Comparison of ENCODE assay signal across 35 mouse cellular contexts in the genomic region with DNA sequence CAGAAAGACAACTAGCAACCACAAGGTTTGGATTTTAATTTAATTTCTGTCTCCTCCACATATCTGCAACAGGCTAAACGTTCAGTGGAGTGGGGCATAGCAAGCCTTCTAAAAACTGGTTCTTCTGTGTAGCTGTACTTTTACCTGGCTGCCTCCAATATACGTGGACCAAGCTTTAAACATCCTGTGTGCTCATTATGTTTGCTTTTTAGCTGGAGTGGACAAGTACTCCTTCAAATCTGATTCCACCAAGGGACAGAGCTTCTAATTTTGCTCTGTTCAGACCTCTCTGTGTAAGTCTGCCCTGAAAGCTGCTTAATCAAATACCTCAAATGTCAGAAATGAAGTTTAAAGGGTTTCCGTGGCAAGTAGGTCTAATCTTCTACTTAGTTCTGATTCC.
"Had no signal": no experiment of that assay in that cellular context is flagged by ENCODE, and none has a peak within 500 bp of the region (broad histone marks: within the 10 kb centered on the region; RNA-seq: fewer than 3 reads in every experiment).

No protein-coding gene starts in this region.

- DNase-seq: heart, adult 2 months; heart, postnatal 10 days; heart, postnatal 14 days; heart, postnatal 36 days; heart, postnatal 4 days; kidney, adult 11 months; kidney, adult 18-20 months; kidney, adult 2 months; kidney, adult 8-10 months; kidney, adult 9 months; kidney, postnatal 10 days; kidney, postnatal 14 days; kidney, postnatal 25 days; kidney, postnatal 36 days; kidney, postnatal 4 days; layer of hippocampus, adult 9-11 months had no signal

- H3K9ac ChIP-seq: heart, embryonic 12.5 days; heart, embryonic 13.5 days; heart, embryonic 15.5 days; hindbrain, embryonic 12.5 days; hindbrain, embryonic 13.5 days; hindbrain, embryonic 14.5 days; hindbrain, embryonic 15.5 days; intestine, embryonic 15.5 days; kidney, embryonic 15.5 days had no signal

- H3K36me3 ChIP-seq: heart, embryonic 10.5 days; heart, embryonic 12.5 days; heart, embryonic 13.5 days; heart, embryonic 15.5 days; hindbrain, embryonic 10.5 days; hindbrain, embryonic 12.5 days; hindbrain, embryonic 13.5 days; hindbrain, embryonic 15.5 days; intestine, embryonic 15.5 days; kidney, embryonic 15.5 days had no signal

- H3K4me1 ChIP-seq: heart, embryonic 10.5 days; heart, embryonic 12.5 days; heart, embryonic 13.5 days; heart, embryonic 15.5 days; hindbrain, embryonic 10.5 days; hindbrain, embryonic 12.5 days; hindbrain, embryonic 13.5 days; hindbrain, embryonic 15.5 days; intestine, embryonic 15.5 days had no signal

- H3K27me3 ChIP-seq: heart, embryonic 12.5 days; heart, embryonic 13.5 days; heart, embryonic 15.5 days; hindbrain, embryonic 12.5 days; hindbrain, embryonic 13.5 days; hindbrain, embryonic 15.5 days; intestine, embryonic 15.5 days; kidney, embryonic 15.5 days had no signal

- H3K4me2 ChIP-seq: heart, embryonic 11.5 days; heart, embryonic 12.5 days; heart, embryonic 13.5 days; heart, embryonic 15.5 days; hindbrain, embryonic 12.5 days; hindbrain, embryonic 13.5 days; hindbrain, embryonic 14.5 days; hindbrain, embryonic 15.5 days; intestine, embryonic 15.5 days; kidney, embryonic 15.5 days had no signal

- H3K4me3 ChIP-seq: heart, adult 2 months; heart, embryonic 10.5 days; heart, embryonic 12.5 days; heart, embryonic 13.5 days; heart, embryonic 15.5 days; hindbrain, embryonic 10.5 days; hindbrain, embryonic 12.5 days; hindbrain, embryonic 13.5 days; hindbrain, embryonic 15.5 days; intestine, embryonic 15.5 days; kidney, embryonic 15.5 days; layer of hippocampus, adult 2 months had no signal

- ATAC-seq: hindbrain, embryonic 16.5 days; hindbrain, postnatal 0 days; inflammation-experienced regulatory T-cells, adult 6 months; intestine, embryonic 15.5 days; intestine, embryonic 16.5 days; intestine, postnatal 0 days had no signal

- H3K9me3 ChIP-seq: heart, embryonic 10.5 days; heart, embryonic 12.5 days; heart, embryonic 13.5 days; heart, embryonic 15.5 days; hindbrain, embryonic 10.5 days; hindbrain, embryonic 12.5 days; hindbrain, embryonic 13.5 days; hindbrain, embryonic 15.5 days; intestine, embryonic 15.5 days; kidney, embryonic 15.5 days had no signal

- H3K27ac ChIP-seq: heart, adult 2 months; heart, embryonic 10.5 days; heart, embryonic 13.5 days; heart, embryonic 15.5 days; hindbrain, embryonic 10.5 days; hindbrain, embryonic 12.5 days; hindbrain, embryonic 13.5 days; hindbrain, embryonic 14.5 days; hindbrain, embryonic 15.5 days; hindbrain, postnatal 0 days; intestine, embryonic 15.5 days; kidney, embryonic 15.5 days; kidney, postnatal 0 days; layer of hippocampus, adult 2 months had no signal
